Mouse (Mus musculus): Measurements from ENCODE around the gene Ttll8. TPM values are rescaled to one million over a fixed set of nuclear protein-coding genes. Genes with fewer than 3 reads are reported as not detected.

The Ttll8 gene
- total RNA-seq, 2 experiments from 2014 or later, result 1.5 to 2.0 TPM

DNA sequence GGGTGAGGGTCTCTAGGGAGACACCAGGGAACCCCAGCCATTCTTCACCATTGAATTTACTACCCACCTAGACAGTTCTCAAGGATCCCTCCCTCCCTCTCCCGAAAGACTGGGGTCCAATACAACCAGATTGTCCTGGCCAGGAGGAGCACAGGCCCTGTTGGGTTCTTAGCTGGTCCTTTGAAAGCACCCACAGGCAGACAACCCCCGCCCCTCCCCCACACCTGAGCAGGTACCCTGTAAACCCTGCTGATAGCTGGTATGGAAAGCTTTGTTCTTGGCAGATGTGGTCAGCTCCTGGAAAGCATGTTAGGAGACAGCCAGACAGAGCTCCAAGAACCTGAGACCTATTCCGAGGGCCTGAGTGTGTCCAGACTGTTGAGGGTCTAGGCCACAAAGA, 93.4 kb downstream of the Ttll8 start:
- TF ChIP-seq CTCF (conservative IDR thresholded peaks at IDR 0.05), result no peak
- DNase-seq (ENCODE audit: low spot score in 2 of 2), result no peak
- H3K4me3 ChIP-seq, result no peak overlapping the region
- H3K27ac ChIP-seq, result peak overlapping the region; percentile 97

DNA sequence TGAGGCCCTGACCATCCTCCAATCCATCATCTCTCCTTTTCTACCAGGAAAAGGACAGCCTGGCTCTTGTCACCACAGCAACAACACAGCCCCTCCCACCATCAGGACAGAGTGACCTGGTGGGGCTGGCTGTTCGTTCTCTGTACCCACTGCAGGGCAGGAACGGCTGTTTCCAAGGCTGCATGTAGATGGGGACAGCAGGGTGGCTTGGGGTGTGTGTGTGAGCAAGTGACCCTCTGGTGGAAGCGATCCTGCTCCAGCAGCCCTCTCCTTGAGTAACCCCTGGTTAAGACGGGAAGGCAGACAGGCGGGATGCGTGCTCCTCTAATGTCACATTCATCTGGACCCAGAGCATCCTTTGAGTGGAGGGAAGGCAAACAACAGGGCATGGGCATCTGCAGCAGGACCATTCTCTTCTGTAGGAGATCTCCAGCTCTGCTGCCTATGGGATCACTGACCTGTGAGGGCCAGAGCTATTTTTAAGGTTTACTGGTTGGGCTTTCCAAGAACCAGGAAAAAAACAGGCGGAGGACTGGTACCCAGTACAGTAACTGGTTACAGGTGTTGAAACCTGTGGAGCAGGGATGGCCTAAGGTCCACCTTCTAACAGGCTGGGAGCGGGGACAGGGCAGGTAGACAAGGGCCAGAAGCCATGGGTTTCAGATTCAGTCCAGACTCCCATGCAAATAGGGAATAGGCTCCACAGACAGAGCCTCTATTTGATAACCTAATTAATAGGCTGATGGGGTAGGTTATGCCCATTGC, 94.8 kb downstream of the Ttll8 start:
- no peak for DNase-seq (ENCODE audit: low spot score in 2 of 2)
- Histone ChIP-seq H3K4me3 (no peak overlapping the region), H3K27ac (no peak overlapping the region; the same call in 1 of the 2 replicates)
- no peak for TF ChIP-seq CTCF (conservative IDR thresholded peaks at IDR 0.05)

DNA sequence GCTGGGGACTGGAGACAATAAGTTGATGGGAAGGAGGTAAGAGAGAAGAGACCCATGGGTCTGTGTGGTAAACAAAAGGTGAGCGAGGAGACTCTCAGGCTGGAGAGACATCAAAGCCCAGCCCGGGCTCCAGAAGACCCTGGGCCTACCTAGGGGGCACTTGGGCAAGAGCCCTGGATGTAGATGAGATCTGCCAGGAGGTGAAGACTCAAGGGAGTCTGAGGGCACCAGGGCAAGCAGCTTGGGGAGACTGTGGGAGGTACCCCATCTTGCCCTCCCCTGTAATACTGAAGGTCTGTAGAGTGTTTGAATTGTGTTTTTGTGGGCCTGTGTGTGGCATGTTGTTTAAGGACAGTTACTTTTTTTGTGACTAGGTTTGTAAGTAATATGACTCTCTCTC, 95.5 kb downstream of the Ttll8 start:
- DNase-seq (ENCODE audit: low spot score in 2 of 2), result no peak
- Histone ChIP-seq H3K4me3 (no peak overlapping the region), H3K27ac (peak overlapping the region; percentile 71)
- TF ChIP-seq CTCF (conservative IDR thresholded peaks at IDR 0.05), result no peak

DNA sequence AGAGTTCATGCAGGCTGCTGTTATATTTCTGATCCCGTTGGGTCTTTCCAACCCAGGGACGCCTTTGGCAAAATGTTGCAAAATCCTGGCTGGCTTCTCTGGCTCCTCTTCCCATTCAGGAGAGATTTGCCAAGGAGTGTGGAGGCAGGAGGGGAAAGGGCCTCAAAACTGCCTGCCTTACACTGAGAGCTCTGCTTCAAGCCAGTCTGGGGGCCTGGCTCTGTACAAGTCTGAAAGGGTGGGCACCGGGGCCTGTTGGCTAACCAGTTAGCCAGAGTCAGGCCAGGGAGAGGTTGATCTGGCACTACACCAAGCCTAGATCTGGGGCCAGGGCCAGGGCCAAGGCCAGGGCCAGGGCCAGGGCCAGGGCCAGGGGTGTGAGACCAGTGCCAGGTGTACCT, 96.1 kb downstream of the Ttll8 start:
- TF ChIP-seq CTCF (conservative IDR thresholded peaks at IDR 0.05), result no peak
- peak overlapping the region; percentile 71 for H3K27ac ChIP-seq
- DNase-seq (ENCODE audit: low spot score in 2 of 2), result no peak

DNA sequence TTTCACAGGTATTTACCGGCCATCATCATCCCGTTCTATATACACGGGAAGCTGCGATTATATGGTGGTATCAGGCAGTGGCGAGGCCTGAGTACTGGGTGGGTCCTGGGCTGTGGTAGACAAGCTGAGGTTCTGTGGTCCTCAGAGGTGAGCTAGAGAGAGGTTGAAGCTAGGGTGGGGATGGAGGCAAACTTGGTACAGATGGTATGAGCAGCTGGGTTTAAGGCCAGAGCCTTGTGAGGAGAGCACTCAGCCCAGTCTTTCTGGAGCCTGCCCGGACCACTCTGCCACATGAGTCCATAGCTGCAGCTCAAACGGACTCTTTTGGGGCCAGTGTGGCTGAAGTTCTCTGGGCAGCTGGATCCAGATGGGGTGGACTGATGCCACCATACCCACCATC, 96.9 kb downstream of the Ttll8 start:
- H3K27ac ChIP-seq, result peak overlapping the region; percentile 71
- no peak for TF ChIP-seq CTCF (conservative IDR thresholded peaks at IDR 0.05)
- DNase-seq (ENCODE audit: low spot score in 2 of 2), result no peak
- H3K4me3 ChIP-seq, result no peak overlapping the region

More for the DNA sequence above, 96.1 kb downstream of the Ttll8 start:
- H3K4me3 ChIP-seq, result no peak overlapping the region

DNA sequence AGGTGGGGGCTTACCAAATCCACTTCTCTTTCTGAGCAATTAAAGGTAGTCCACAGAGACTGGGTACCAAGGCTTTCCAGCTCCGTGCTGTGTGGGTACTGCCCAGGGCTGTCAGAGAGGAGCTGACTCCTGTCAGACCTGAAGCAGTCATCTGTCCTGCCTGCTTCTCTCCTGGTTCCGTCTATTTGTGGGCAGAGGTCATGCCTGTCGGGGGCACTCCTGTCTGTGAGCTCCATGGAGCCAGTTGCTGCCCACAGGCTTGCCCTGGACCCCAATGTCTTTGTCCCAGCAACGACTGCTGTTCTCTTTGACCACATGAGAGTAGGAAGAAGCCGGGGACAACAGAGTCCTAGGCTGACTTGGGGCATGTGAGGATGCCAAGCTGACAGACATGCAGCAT, 97.6 kb downstream of the Ttll8 start:
- TF ChIP-seq CTCF (conservative IDR thresholded peaks at IDR 0.05), result no peak
- no peak for DNase-seq (ENCODE audit: low spot score in 2 of 2)
- Histone ChIP-seq H3K27ac (no peak overlapping the region), H3K4me3 (no peak overlapping the region)

- Histone ChIP-seq H3K27ac (peak overlapping the region; percentile 28; the same call in 1 of the 2 replicates), H3K4me3 (no peak overlapping the region)
- TF ChIP-seq CTCF (conservative IDR thresholded peaks at IDR 0.05), result no peak
- no peak for DNase-seq (ENCODE audit: low spot score in 2 of 2)
Measured at GRCm38 (mm10) chr15:88855896-88856417, 98.3 kb downstream of the Ttll8 start.

- no peak for DNase-seq (ENCODE audit: low spot score in 2 of 2)
- TF ChIP-seq CTCF (conservative IDR thresholded peaks at IDR 0.05), result no peak
- H3K4me3 ChIP-seq, result no peak overlapping the region
- peak overlapping the region; percentile 0; the same call in 1 of the 2 replicates for H3K27ac ChIP-seq
Measured at GRCm38 (mm10) chr15:88854969-88855830, 99.0 kb downstream of the Ttll8 start.

DNA sequence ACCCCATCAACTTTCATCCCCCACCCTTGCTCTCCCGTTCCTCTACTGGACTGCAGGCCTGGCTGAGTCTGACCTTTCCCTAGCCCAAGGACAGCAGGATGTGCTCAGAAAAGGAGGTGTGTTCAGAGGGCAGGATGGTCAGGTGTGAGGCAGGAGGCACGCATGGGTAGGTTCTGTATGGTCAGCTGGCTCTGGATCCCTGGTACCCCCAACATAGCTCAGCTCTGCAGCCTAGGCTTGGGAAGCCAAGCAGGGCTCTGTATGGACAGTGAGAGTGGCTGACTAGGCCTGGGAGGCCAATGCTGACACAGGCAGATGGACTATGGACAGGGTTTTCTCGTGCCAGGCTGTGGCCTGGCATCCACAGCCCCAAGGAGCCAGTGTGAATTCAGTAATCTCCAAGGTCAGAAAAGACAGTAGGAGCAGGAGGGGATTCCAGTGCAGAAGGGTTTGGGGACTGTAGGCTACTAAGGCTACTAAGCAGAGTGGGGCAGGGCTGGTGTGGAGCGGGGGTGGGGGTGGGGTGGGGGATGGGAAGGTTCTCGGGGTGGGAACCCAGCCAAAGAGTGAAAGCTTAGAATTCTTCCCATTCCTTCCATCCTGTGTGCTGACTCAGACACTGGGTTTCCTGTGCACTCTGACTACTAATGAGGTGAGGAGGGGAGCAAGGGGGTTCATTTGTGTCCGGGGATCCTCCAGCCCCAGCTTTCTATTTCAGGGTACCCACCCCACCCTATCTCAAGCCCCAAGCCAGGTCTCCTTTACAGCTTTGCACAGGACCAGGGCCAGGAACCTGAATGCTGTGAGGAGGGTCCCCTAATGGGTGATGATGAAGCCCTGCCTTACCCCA, 99.9 kb downstream of the Ttll8 start:
- peak overlapping the region; percentile 62; the same call in 1 of the 2 replicates for H3K27ac ChIP-seq
- no peak for DNase-seq (ENCODE audit: low spot score in 2 of 2)
- no peak overlapping the region for H3K4me3 ChIP-seq
- no peak for TF ChIP-seq CTCF (conservative IDR thresholded peaks at IDR 0.05)

- DNase-seq (ENCODE audit: low spot score in 2 of 2), result no peak
- Histone ChIP-seq H3K4me3 (no peak overlapping the region), H3K27ac (peak overlapping the region; percentile 62; the same call in 1 of the 2 replicates)
- no peak for TF ChIP-seq CTCF (conservative IDR thresholded peaks at IDR 0.05)
Measured at GRCm38 (mm10) chr15:88853106-88853505, 101.1 kb downstream of the Ttll8 start.

GRCm38 (mm10) chr15:88851507-88852149, 102.6 kb downstream of the Ttll8 start:
- no peak for DNase-seq (ENCODE audit: low spot score in 2 of 2)
- Histone ChIP-seq H3K4me3 (no peak overlapping the region), H3K27ac (peak overlapping the region; percentile 91; the same call in 1 of the 2 replicates)
- TF ChIP-seq CTCF (conservative IDR thresholded peaks at IDR 0.05), result no peak

- DNase-seq (ENCODE audit: low spot score in 2 of 2), result no peak
- TF ChIP-seq CTCF (conservative IDR thresholded peaks at IDR 0.05), result no peak
- H3K27ac ChIP-seq, result peak overlapping the region; percentile 91
- no peak overlapping the region for H3K4me3 ChIP-seq
Measured at GRCm38 (mm10) chr15:88851076-88851475, 103.1 kb downstream of the Ttll8 start.
